Mouse (Mus musculus): ENCODE measurements at regions not wholly inside any gene's neighbourhood (a gene's known extent, or its start where the extent isn't known, plus 50 kb on each side); places are given as distances from the start of the nearest gene placed in this dataset.

DNA sequence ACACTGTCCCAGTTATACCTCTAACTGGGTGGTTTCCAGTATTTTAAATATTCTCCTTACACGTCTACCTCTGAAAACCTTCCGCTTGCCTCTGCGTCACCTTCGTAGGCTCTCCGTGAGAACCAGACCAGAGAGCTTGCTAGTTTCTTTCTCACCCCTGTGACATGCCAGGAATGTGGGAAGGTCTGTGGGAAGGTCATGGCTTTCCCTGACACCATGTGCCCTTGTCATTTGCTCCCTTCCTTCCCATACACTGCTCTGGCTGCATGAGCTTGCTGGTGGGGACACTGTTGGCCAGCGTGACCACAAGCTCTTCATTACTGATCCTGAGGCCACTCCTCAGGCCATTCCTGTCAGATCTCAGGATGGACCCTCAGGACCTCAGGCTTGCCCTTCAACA is 66.5 kb upstream of the Slc38a4 start:
- ATAC-seq (ENCODE audit: low FRiP score, low read depth), result no peak
- WGBS, result 88% methylated on average over 6 of the region's 6 CpGs
- Histone ChIP-seq H3K4me2 (replicated peaks) (no peak overlapping the region), H3K27ac (replicated peaks) (no peak overlapping the region), H3K4me1 (no peaks in the 10 kb centered on the region), H3K4me3 (no peak overlapping the region), H3K9me3 (no peaks in the 10 kb centered on the region), H3K9ac (replicated peaks) (no peak overlapping the region), H3K27me3 (no peaks in the 10 kb centered on the region), H3K36me3 (no peaks in the 10 kb centered on the region)

DNA sequence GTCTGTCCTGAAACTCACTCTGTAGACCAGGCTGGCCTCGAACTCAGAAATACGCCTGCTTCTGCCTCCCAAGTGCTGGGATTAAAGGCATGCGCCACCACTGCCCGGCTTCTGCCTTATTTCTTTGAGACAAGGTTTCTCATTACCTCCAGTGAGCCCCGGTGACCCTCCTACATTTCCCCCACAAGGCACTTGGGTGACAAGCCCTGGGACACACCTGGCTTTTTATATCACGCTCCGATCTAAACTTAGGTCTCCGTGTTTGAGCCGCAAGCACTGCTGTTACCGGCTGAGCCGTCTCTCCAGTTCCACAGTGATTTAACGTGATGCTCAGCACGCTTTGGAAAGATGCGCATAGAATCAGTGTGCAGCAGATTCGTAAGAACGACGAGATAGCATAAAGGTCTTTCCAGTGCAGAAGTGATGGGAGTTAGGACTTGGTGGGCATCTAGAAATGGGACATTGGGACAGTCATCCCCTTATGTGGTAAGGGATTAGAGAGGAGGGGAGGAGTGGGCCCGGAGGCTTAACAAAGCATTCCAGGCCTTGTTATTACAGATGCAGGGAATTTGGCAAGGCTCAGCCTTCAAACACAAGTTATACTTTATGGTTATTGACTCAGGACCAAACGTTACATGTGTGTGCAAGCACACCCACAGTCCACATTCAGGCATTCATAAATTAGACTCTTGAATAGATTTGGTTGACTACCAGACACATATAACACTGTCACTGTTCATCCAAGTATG is 56.9 kb upstream of the Slc38a4 start:
- ATAC-seq (ENCODE audit: low FRiP score, low read depth), result no peak
- no peak overlapping the region for H3K4me3 ChIP-seq
- H3K36me3 ChIP-seq, result no peaks in the 10 kb centered on the region
- no peaks in the 10 kb centered on the region for H3K27me3 ChIP-seq
- H3K9me3 ChIP-seq, result no peaks in the 10 kb centered on the region
- WGBS, result 85% methylated on average over 19 of the region's 19 CpGs
- H3K27ac ChIP-seq (replicated peaks), result no peak overlapping the region
- no peaks in the 10 kb centered on the region for H3K4me1 ChIP-seq
- H3K4me2 ChIP-seq (replicated peaks), result no peak overlapping the region
- no peak overlapping the region for H3K9ac ChIP-seq (replicated peaks)

DNA sequence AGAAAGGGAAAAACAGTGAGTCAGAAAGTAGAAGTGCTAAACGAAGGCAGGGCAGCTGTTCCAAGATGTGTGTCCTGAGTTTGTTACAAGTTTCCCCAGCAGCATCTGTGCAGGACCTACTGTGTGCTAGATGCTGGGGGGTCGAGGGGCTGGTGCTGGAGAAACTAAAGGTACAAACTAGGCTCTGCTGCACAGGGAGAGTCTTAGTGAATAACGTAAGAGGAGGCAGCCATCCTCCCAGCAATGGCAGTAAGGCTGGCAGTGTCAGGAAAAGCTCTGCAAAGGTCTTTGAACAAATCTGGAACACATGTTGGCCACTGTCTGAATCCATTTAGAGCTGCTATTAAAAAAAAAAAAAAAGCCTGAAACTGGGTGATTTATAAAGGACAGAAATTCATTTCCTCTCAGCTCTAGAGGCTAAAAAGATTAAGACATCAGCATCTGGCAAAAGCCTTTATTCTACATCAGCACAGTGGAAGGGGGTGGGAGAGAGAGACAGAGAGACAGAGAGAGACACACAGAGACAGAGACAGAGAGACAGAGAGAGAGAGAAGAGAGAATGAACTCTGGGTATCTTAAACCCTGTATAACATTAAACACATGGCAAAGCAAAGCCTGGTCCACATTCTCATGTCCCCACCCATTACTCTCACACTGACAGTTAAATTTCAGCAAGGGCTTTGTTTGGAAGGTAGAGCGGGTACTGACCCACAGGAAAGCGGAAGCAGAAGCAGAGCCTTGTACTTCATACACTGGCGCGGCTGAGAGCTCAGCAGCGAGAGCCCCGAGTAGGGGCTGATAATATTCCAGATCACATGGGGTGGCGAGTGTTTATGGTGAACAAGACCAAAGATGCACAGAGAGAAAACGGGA is 55.8 kb upstream of the Slc38a4 start:
- Histone ChIP-seq H3K4me1 (no peaks in the 10 kb centered on the region), H3K9ac (replicated peaks) (no peak overlapping the region), H3K27me3 (no peaks in the 10 kb centered on the region), H3K4me3 (no peak overlapping the region), H3K27ac (replicated peaks) (no peak overlapping the region), H3K9me3 (no peaks in the 10 kb centered on the region), H3K36me3 (no peaks in the 10 kb centered on the region), H3K4me2 (replicated peaks) (no peak overlapping the region)
- 82% methylated on average over 11 of the region's 11 CpGs for WGBS
- ATAC-seq (ENCODE audit: low FRiP score, low read depth), result no peak

DNA sequence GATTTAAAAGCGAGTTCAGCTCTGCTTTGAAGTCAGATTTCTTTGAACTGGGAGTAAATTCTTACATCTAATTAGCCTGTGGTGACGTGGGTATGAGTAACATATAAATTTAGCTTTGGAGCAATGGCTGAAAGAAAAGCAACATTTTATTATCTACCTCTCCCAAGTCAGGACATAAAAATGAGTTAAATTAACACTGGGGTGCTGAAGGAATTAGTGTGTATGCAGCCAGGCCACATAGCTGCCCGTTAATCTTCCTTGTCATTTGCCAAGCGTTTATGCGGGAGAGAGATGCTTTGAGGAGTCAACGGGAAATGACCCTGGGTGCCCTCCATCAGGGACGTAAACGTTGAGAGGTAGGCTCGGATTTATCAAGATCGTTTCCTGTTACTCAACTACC is 52.0 kb upstream of the Slc38a4 start:
- Histone ChIP-seq H3K27me3 (no peaks in the 10 kb centered on the region), H3K27ac (replicated peaks) (no peak overlapping the region), H3K9ac (replicated peaks) (no peak overlapping the region), H3K36me3 (no peaks in the 10 kb centered on the region), H3K4me1 (no peaks in the 10 kb centered on the region), H3K4me3 (no peak overlapping the region), H3K9me3 (no peaks in the 10 kb centered on the region), H3K4me2 (replicated peaks) (no peak overlapping the region)
- 63% methylated on average over 10 of the region's 10 CpGs for WGBS
- no peak for ATAC-seq (ENCODE audit: low FRiP score, low read depth)

DNA sequence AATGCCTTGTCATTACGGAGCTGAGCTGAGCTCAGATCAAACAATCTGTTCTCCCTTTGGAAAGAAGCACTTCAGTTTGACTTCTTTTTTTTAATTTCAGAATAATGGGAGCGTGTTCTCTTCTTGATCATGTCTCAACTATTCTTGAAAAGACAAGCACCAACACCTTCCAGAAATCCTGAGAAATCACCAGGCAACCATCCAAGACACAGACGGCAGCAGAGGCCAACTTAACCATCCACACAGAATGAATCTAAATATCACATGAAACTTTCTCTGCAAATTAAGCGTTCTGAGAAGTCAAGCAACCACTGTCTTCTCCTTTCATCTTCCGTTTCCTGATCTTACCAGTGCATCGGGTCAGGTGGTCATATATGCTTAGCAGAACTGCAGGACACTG is 50.8 kb upstream of the Slc38a4 start:
- WGBS, result 88% methylated on average over 6 of the region's 6 CpGs

More for the DNA sequence above, 50.8 kb upstream of the Slc38a4 start:
- H3K27me3 ChIP-seq, result no peaks in the 10 kb centered on the region
- H3K36me3 ChIP-seq, result no peaks in the 10 kb centered on the region
- no peaks in the 10 kb centered on the region for H3K4me1 ChIP-seq
- no peak overlapping the region for H3K9ac ChIP-seq (replicated peaks)
- no peaks in the 10 kb centered on the region for H3K9me3 ChIP-seq
- H3K4me2 ChIP-seq (replicated peaks), result no peak overlapping the region
- no peak overlapping the region for H3K27ac ChIP-seq (replicated peaks)
- H3K4me3 ChIP-seq, result no peak overlapping the region
- ATAC-seq (ENCODE audit: low FRiP score, low read depth), result no peak
